Mouse (Mus musculus) cerebellum, adult 2 months (tissue): ENCODE results near the gene Trim75.

Experiments
- CTCF ChIP-seq: fragments of 200-500 bp; IDR thresholded peaks from 2 replicates; pipeline ENCODE4 v1.5.1; 2011; ENCODE audit warnings: low read depth, mild to moderate bottlenecking, control low read depth, low read length, moderate library complexity, borderline replicate concordance; ENCODE audit not compliant: insufficient read depth
- POLR2A ChIP-seq: fragments of 200-500 bp; IDR thresholded peaks from 2 replicates; pipeline ENCODE4 v1.6.1; 2011; ENCODE audit warnings: low read length, control low read depth, borderline replicate concordance; ENCODE audit not compliant: insufficient read depth

GRCm38 (mm10) chr8:64941495-64941894 lies 46.1 kb downstream of the Trim75 start:
- TF ChIP-seq CTCF (peak; percentile 87; the same call in 1 of the 2 replicates), POLR2A (no peak)
